7 mouse cellular contexts compared by ENCODE assay signal in genomic region chr17:26946567-26946966, GRCm38 (mm10). TPM values are rescaled to one million over a fixed set of nuclear protein-coding genes. Genes with fewer than 3 reads are reported as not detected.
DNase-seq lines count a peak whose midpoint lies in the region; ATAC-seq and TF ChIP-seq lines count a peak whose summit lies in the region.

No protein-coding gene starts in this region.

- peak overlapping the region; percentile 85 for H3K4me3 ChIP-seq in gastrocnemius, adult 2 months
- H3K4me3 ChIP-seq in hindbrain, embryonic 13.5 days, result peak overlapping the region; percentile 41
- H3K4me3 ChIP-seq in midbrain, embryonic 10.5 days, result peak overlapping the region; percentile 60

- H3K4me2 ChIP-seq in hindbrain, embryonic 13.5 days, result peak overlapping the region; percentile 67

- peak; percentile 67 for TF ChIP-seq CTCF in gastrocnemius, adult 2 months (IDR thresholded peaks at IDR 0.05)

- H3K27ac ChIP-seq in gastrocnemius, adult 2 months, result peak overlapping the region; percentile 92
- peak overlapping the region; percentile 82 for H3K27ac ChIP-seq in hindbrain, embryonic 13.5 days
- peak overlapping the region; percentile 89 for H3K27ac ChIP-seq in midbrain, embryonic 10.5 days (replicated peaks)

- WGBS in hindbrain, embryonic 13.5 days, result under 1% methylated on average over 37 of the region's 37 CpGs
- WGBS in midbrain, embryonic 10.5 days, result under 1% methylated on average over 37 of the region's 37 CpGs

- ATAC-seq in hindbrain, embryonic 13.5 days (ENCODE audit: low FRiP score), result no peak

- intact Hi-C loops in gastrocnemius, adult 2 months (cut with DNase I), result loop anchor here (2.0 kb wide), 1 partner anchor 30 kb away; the partner anchor contains the start of gene Kifc5b
- intact Hi-C loops in left cerebral cortex, postnatal 4 days (cut with DNase I), result no loop called here

- H3K9ac ChIP-seq in hindbrain, embryonic 13.5 days, result peak overlapping the region; percentile 79

- no peaks in the 10 kb centered on the region for H3K27me3 ChIP-seq in hindbrain, embryonic 13.5 days
- no peaks in the 10 kb centered on the region for H3K27me3 ChIP-seq in midbrain, embryonic 10.5 days (ENCODE audit: low read depth, poor library complexity, severe bottlenecking)

- H3K36me3 ChIP-seq in hindbrain, embryonic 13.5 days, result peaks cover 4% of the 10 kb centered on the region; the same call in 1 of the 2 replicates
- peaks cover 9% of the 10 kb centered on the region for H3K36me3 ChIP-seq in midbrain, embryonic 10.5 days

- H3K4me1 ChIP-seq in hindbrain, embryonic 13.5 days (replicated peaks), result peaks cover 86% of the 10 kb centered on the region
- peaks cover 86% of the 10 kb centered on the region for H3K4me1 ChIP-seq in midbrain, embryonic 10.5 days

- DNase-seq in adrenal gland, postnatal 10 days, result peak; percentile 93
- DNase-seq in cerebellum, postnatal 10 days, result peak; percentile 81 to 85
- DNase-seq in gastrocnemius, adult 2 months, result peak; percentile 93
- peak; percentile 78 for DNase-seq in left cerebral cortex, postnatal 4 days
- peak; percentile 75 for DNase-seq in midbrain, embryonic 10.5 days (ENCODE audit: low spot score)
- DNase-seq in skeletal muscle tissue, adult 2 months (ENCODE audit: low read depth, low spot score), result peak; percentile 63

- no peaks in the 10 kb centered on the region for H3K9me3 ChIP-seq in hindbrain, embryonic 13.5 days
- H3K9me3 ChIP-seq in midbrain, embryonic 10.5 days (replicated peaks), result no peaks in the 10 kb centered on the region

RNA-seq across cellular contexts. Expression of gene Syngap1, which starts 5.5 kb away (rescaled TPM):
- 10 to 100 TPM; 15.7 to 21.6 TPM for total RNA-seq in adrenal gland, postnatal 10 days (2021)
- 1 to 10 TPM; 3.0 to 3.5 TPM for total RNA-seq in gastrocnemius, adult 2 months (2021)
- polyA plus RNA-seq in hindbrain, embryonic 13.5 days (2015; fragmentation: Nextera tagmentation; extraction: Ambion mirVana), result 4.6 and 5.9 TPM in 2 replicates
- total RNA-seq in left cerebral cortex, postnatal 4 days (2021), result 100 to 1,000 TPM; 350 to 366 TPM
- polyA plus RNA-seq in midbrain, embryonic 10.5 days (2016; fragmentation: Nextera tagmentation; extraction: Ambion mirVana), result 1.5 TPM in 2 replicates

RNA-seq across cellular contexts. Expression of gene Cuta, which starts 7.2 kb away (rescaled TPM):
- 100 to 1,000 TPM; 119 to 134 TPM for total RNA-seq in adrenal gland, postnatal 10 days (2021)
- total RNA-seq in gastrocnemius, adult 2 months (2021), result 100 to 1,000 TPM in 1 of 2 experiments, 10 to 100 TPM in 1; 93.8 to 104 TPM
- 133 and 148 TPM in 2 replicates for polyA plus RNA-seq in hindbrain, embryonic 13.5 days (2015; fragmentation: Nextera tagmentation; extraction: Ambion mirVana)
- total RNA-seq in left cerebral cortex, postnatal 4 days (2021), result 10 to 100 TPM; 78.8 TPM
- 175 and 179 TPM in 2 replicates for polyA plus RNA-seq in midbrain, embryonic 10.5 days (2016; fragmentation: Nextera tagmentation; extraction: Ambion mirVana)

RNA-seq across cellular contexts. Expression of gene Phf1, which starts 13.7 kb away (rescaled TPM):
- 10 to 100 TPM; 20.6 to 23.3 TPM for total RNA-seq in adrenal gland, postnatal 10 days (2021)
- total RNA-seq in gastrocnemius, adult 2 months (2021), result 10 to 100 TPM in 1 of 2 experiments, 1 to 10 TPM in 1; 9.2 to 10.7 TPM
- polyA plus RNA-seq in hindbrain, embryonic 13.5 days (2015; fragmentation: Nextera tagmentation; extraction: Ambion mirVana), result 17.9 and 19.2 TPM in 2 replicates
- 10 to 100 TPM; 30.5 to 33.6 TPM for total RNA-seq in left cerebral cortex, postnatal 4 days (2021)
- 3.1 and 4.7 TPM in 2 replicates for polyA plus RNA-seq in midbrain, embryonic 10.5 days (2016; fragmentation: Nextera tagmentation; extraction: Ambion mirVana)

RNA-seq across cellular contexts. Expression of gene Zbtb9, which starts 26.4 kb away (rescaled TPM):
- total RNA-seq in adrenal gland, postnatal 10 days (2021), result 1 to 10 TPM; 5.2 to 7.4 TPM
- total RNA-seq in gastrocnemius, adult 2 months (2021), result under 1 TPM; 0.17 to 0.41 TPM
- 17.8 and 18.0 TPM in 2 replicates for polyA plus RNA-seq in hindbrain, embryonic 13.5 days (2015; fragmentation: Nextera tagmentation; extraction: Ambion mirVana)
- total RNA-seq in left cerebral cortex, postnatal 4 days (2021), result 10 to 100 TPM; 17.0 to 18.1 TPM
- polyA plus RNA-seq in midbrain, embryonic 10.5 days (2016; fragmentation: Nextera tagmentation; extraction: Ambion mirVana), result 18.6 and 18.8 TPM in 2 replicates

RNA-seq across cellular contexts. Expression of gene Kifc5b, which starts 29.7 kb away (rescaled TPM):
- 1 to 10 TPM; 4.5 to 6.2 TPM for total RNA-seq in adrenal gland, postnatal 10 days (2021)
- under 1 TPM; 0.18 to 0.64 TPM for total RNA-seq in gastrocnemius, adult 2 months (2021)
- polyA plus RNA-seq in hindbrain, embryonic 13.5 days (2015; fragmentation: Nextera tagmentation; extraction: Ambion mirVana), result 3.6 and 4.5 TPM in 2 replicates
- total RNA-seq in left cerebral cortex, postnatal 4 days (2021), result 1 to 10 TPM; 4.8 to 6.0 TPM
- 10.6 and 12.1 TPM in 2 replicates for polyA plus RNA-seq in midbrain, embryonic 10.5 days (2016; fragmentation: Nextera tagmentation; extraction: Ambion mirVana)

Comparison
In these comparisons a context has a peak if more than half of its experiments do, and no peak if none do; other contexts are left out.
1. RNA of gene Syngap1, which starts 5.5 kb away (total RNA-seq): 350 to 366 TPM in left cerebral cortex, postnatal 4 days; 15.7 to 21.6 TPM in adrenal gland, postnatal 10 days and 3.0 to 3.5 TPM in gastrocnemius, adult 2 months; every median in the first group is over 10 times any median in the second.
2. Peak in every context shown above with its lines, with median percentiles within 50 percentile points of each other: DNase-seq, H3K27ac ChIP-seq and H3K4me3 ChIP-seq.